Mouse (Mus musculus) heart, postnatal 0 days (tissue): Measurements from ENCODE around the gene Tgif2. TPM values are rescaled to one million over a fixed set of nuclear protein-coding genes. Genes with fewer than 3 reads are reported as not detected.
"Not testable (repeated sequence)": the region's sequence is repeated elsewhere in the genome, so short reads cannot be mapped to it uniquely, and the experiment has no call there.

Source experiments
- ATAC-seq: fragments of 200-750 bp; cut with Nextera tagmentation; 2 replicates; pipeline ENCODE4 v1.8.0; 2017; ENCODE audit warnings: low read depth, moderate number of reproducible peaks, moderate library complexity; ENCODE audit not compliant: insufficient read depth
- DNase-seq: peaks from one replicate; pipeline ENCODE4 v3.0.0-alpha.2; 2016; ENCODE audit warnings: low spot score
- H3K27ac ChIP-seq: fragments of 300-500 bp; sonication (generic); 2 replicates; pipeline ENCODE4 v1.5.1; 2014; ENCODE audit warnings: low read depth, mild to moderate bottlenecking
- H3K27me3 ChIP-seq: fragments of 300-500 bp; sonication (generic); 2 replicates; pipeline ENCODE4 v1.6.1; 2014; ENCODE audit warnings: low read length, mixed read lengths; ENCODE audit not compliant: control insufficient read depth, insufficient read depth
- H3K36me3 ChIP-seq: fragments of 300-500 bp; sonication (generic); replicated peaks from 2 replicates; pipeline ENCODE4 v1.6.1; 2014; ENCODE audit warnings: low read length, mixed read lengths; ENCODE audit not compliant: control insufficient read depth, insufficient read depth
- H3K4me1 ChIP-seq: fragments of 300-500 bp; sonication (generic); 2 replicates; pipeline ENCODE4 v1.6.1; 2014; ENCODE audit warnings: antibody characterized with exemption; ENCODE audit not compliant: control insufficient read depth, insufficient read depth
- H3K4me2 ChIP-seq: fragments of 300-500 bp; sonication (generic); 2 replicates; pipeline ENCODE4 v1.6.1; 2014; ENCODE audit warnings: low read depth, mild to moderate bottlenecking, low read length, moderate library complexity
- H3K4me3 ChIP-seq: fragments of 300-500 bp; sonication (generic); 2 replicates; pipeline ENCODE4 v1.5.1; 2014; ENCODE audit warnings: low read depth, low read length
- H3K9ac ChIP-seq: fragments of 300-500 bp; sonication (generic); replicated peaks from 2 replicates; pipeline ENCODE4 v1.6.1; 2014; ENCODE audit warnings: low read depth, low read length, mixed read lengths
- H3K9me3 ChIP-seq: fragments of 300-500 bp; sonication (generic); replicated peaks from 2 replicates; pipeline ENCODE4 v1.6.1; 2016; ENCODE audit warnings: low read length; ENCODE audit not compliant: control insufficient read depth
- CTCF ChIP-seq: IDR thresholded peaks from 2 replicates; pipeline ENCODE4 v1.5.1; 2016; ENCODE audit warnings: antibody characterized with exemption, control low read depth, low read depth
- EP300 ChIP-seq: IDR thresholded peaks from 2 replicates; pipeline ENCODE4 v1.6.1; 2016; ENCODE audit warnings: antibody characterized with exemption, low read depth
- WGBS: fragments of 180-500 bp; shearing (Covaris S2); extraction: QIAGEN DNeasy Blood & Tissue Kit; methylation state at CpG from one replicate; pipeline ENCODE4 v1.1.7; 2014; 5-methylcytosine and 5-hydroxymethylcytosine counted together
- polyA plus RNA-seq: library from polyadenylated mRNA; unstranded; fragments of >200 nt; fragmentation: Nextera tagmentation; extraction: Ambion mirVana; gene quantifications from 2 replicates; pipeline ENCODE4 v1.2.1, GENCODE M21; 2015
- total RNA-seq: library from RNA; depleted of rRNA; stranded (reverse); fragments of >200 nt; gene quantifications from 2 replicates; pipeline ENCODE4 v1.2.3, GENCODE M21; 2014; ENCODE audit warnings: low replicate concordance

Gene Tgif2
- total and polyA plus RNA-seq, 2 experiments from 2014 or later, result 14.6 to 19.7 TPM

DNA sequence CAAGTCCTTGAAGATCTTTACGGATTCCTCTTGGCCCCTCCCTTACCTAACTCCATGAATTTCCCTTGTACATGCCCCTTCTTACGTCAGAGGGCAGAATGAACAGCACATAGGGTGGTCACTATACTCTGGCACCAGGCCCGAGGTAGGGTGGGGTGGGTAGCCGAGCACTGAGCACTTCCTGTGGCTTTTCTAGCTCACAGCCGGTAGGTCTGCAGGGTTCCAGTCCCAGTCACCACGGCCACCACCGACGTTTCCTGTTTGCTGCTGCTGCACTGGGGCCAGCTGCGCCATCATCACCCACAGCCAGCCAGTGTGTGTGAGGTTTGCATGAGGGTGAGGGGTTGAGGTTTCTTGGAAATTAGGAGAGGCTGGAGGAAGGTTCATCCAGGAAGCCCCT, 37.9 kb downstream of the Tgif2 start:
- H3K4me1 ChIP-seq, result no peaks in the 10 kb centered on the region

DNA sequence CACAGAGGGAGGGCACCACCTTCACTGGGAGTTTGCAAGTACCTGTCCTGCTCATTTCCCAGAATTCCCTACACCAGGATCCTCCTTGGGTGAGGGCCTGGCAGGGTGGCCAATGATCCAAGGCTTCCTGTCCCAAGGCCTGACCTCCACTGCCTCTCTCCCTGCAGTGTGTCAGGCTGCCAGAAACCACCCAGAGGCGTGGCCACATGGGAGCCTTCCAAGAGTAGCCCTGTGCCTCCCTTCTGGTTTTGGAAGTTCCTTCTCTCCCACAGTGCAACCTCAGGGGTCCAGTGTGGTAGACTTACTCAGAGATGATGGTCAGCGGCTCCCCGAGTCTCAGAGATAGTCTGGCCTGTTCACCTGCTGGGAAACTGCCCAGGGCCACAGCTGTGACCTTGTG, 39.7 kb downstream of the Tgif2 start:
- no peak overlapping the region for H3K4me2 ChIP-seq
- 0 out of 2 replicates have a peak, but pooled peaks have one; percentile 10 for ATAC-seq
- no peaks in the 10 kb centered on the region for H3K9me3 ChIP-seq
- peaks cover 4% of the 10 kb centered on the region for H3K36me3 ChIP-seq
- no peaks in the 10 kb centered on the region for H3K4me1 ChIP-seq
- no peak overlapping the region for H3K4me3 ChIP-seq
- no peaks in the 10 kb centered on the region for H3K27me3 ChIP-seq
- TF ChIP-seq CTCF, result no peak
- no peak for TF ChIP-seq EP300
- H3K9ac ChIP-seq, result no peak overlapping the region
- no peak for DNase-seq
- H3K27ac ChIP-seq, result no peak overlapping the region
- WGBS, result 87% methylated on average over 3 of the region's 3 CpGs

More for the DNA sequence above, 37.9 kb downstream of the Tgif2 start:
- DNase-seq (no peak), ATAC-seq (peak; percentile 13; the same call in 1 of the 2 replicates)
- Histone ChIP-seq H3K4me2 (no peak overlapping the region), H3K4me3 (no peak overlapping the region), H3K9ac (no peak overlapping the region), H3K36me3 (peaks cover 20% of the 10 kb centered on the region), H3K27me3 (no peaks in the 10 kb centered on the region), H3K27ac (no peak overlapping the region), H3K9me3 (no peaks in the 10 kb centered on the region)
- no peak for TF ChIP-seq CTCF
- 47% methylated on average over 9 of the region's 9 CpGs for WGBS

DNA sequence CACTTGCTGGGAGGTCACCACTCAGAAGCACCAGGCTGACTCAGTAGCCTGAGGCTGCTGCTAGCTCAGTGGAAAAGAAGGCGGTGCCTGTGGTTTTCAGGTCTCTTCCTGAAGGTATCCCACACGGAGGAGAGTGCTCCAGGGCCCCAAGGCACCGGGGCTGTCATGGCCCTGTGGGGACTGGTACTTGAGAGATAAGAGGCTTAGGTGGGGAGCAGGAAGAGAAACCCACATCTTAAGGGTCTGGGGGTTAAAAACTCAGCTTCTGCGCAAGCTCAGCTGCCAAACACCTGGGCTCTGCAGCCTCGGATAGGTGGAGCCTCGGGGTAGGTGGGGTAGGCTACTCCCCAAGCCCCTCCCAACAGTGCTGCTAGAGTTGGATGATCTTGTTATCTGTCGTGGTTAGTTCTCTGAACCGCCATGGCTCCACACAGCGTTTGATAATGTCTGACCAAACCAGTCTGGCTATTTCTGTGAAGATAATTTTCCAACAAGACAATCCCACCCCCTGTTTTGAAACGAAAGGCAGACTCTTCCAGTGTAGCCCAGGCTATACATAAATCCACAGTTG, 42.7 kb downstream of the Tgif2 start:
- no peak for TF ChIP-seq EP300
- no peak for TF ChIP-seq CTCF
- H3K27ac ChIP-seq, result peak overlapping the region; percentile 6; the same call in 1 of the 2 replicates
- DNase-seq (no peak), ATAC-seq (no peak)
- H3K36me3 ChIP-seq, result no peaks in the 10 kb centered on the region
- H3K9ac ChIP-seq, result no peak overlapping the region
- 33% methylated on average over 10 of the region's 10 CpGs for WGBS
- H3K4me2 ChIP-seq, result peak overlapping the region; percentile 16; the same call in 1 of the 2 replicates
- H3K4me1 ChIP-seq, result no peaks in the 10 kb centered on the region
- no peak overlapping the region for H3K4me3 ChIP-seq
- H3K27me3 ChIP-seq, result no peaks in the 10 kb centered on the region
- H3K9me3 ChIP-seq, result no peaks in the 10 kb centered on the region

DNA sequence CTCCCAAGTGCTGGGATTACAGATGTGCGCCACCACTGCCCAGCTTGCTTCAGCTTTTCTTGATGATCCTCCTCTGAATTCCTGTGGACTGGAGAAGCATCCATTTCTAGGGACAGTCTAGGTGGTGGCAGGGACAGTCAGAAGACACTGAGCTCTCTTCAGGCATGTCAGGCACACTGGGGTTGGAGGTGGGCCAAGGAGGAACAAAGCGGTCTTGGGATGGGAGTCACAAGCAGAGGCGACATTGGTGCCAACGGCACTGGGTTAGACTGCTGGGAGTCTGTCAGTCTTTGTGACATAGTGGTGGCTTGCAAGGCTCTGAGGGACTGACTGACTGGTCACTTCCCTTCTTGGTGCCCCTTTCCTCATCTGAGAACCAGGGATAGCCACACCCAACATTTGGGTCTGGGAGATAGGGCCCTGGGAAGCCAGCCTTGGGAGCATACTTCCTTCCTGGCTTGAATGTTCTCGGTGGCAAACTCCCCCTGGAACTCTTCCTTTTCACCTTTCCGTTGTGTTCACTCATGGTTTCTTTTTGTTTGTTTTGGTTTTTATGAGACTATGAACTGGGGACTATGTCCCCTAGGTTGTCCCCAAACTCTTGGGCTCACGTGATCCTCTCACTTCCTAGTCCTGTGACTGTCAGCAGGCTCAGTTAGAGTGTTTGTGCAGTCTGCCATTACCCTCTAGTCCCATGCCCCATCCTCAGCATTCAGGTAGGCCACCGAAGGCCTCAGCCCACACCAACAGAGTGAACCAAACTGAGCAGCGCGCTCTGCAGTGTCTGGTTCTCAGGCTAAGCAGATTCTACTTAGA, 44.8 kb downstream of the Tgif2 start:
- Histone ChIP-seq H3K9ac (no peak overlapping the region), H3K4me3 (peak overlapping the region; percentile 7; the same call in 1 of the 2 replicates), H3K4me1 (no peaks in the 10 kb centered on the region), H3K27ac (no peak overlapping the region), H3K27me3 (no peaks in the 10 kb centered on the region), H3K4me2 (peak overlapping the region; percentile 2; the same call in 1 of the 2 replicates), H3K9me3 (no peaks in the 10 kb centered on the region), H3K36me3 (no peaks in the 10 kb centered on the region)
- TF ChIP-seq EP300 (no peak), CTCF (no peak)
- ATAC-seq (no peak), DNase-seq (no peak)
- WGBS, result 81% methylated on average over 10 of the region's 10 CpGs

DNA sequence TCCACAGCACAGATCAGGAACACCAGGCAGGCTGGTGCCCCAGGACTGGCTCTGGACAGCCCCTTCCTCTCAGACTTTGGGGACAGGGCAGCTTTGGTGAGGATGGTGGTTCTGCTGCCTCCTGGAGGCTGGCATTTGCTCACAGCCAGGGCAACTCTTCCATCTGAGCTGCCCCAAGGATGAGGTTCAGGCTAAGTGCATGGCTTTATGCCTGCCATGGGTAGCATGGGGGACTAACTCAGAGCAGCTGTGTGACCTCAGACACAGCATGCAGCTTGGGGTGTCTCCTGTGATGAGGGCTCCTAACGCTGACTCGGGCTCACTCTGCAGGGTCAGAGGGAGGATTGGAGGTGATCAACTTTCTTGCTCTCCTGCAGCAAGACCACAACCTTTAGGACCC, 45.9 kb downstream of the Tgif2 start:
- not testable (repeated sequence) for H3K27ac ChIP-seq, H3K4me2 ChIP-seq, H3K36me3 ChIP-seq, H3K27me3 ChIP-seq, ATAC-seq, H3K4me1 ChIP-seq, DNase-seq, H3K9me3 ChIP-seq, H3K9ac ChIP-seq
- peak overlapping the region; percentile 5; the same call in 1 of the 2 replicates for H3K4me3 ChIP-seq
- 78% methylated on average over 2 of the region's 2 CpGs for WGBS
